Mouse (Mus musculus) megakaryocyte, embryonic 14.5 days (primary cell): ENCODE results near the gene Fam129b.

Source experiments
- FLI1 ChIP-seq: IDR thresholded peaks from 2 replicates; pipeline ENCODE4 v1.6.1; 2012; ENCODE audit warnings: low read length, inconsistent platforms, mixed read lengths
- GATA1 ChIP-seq: IDR thresholded peaks from 3 replicates; pipeline ENCODE4 v1.6.1; 2012; ENCODE audit warnings: mixed read lengths, low read length, inconsistent platforms, borderline replicate concordance

- TF ChIP-seq GATA1 (no peak), FLI1 (no peak)
Observed at GRCm38 (mm10) chr2:32931730-32932129, 55.8 kb downstream of the Fam129b start.
